Mouse (Mus musculus) retina, adult 2 months (tissue): ENCODE results near the gene Camk1d.

Experiments used
- DNase-seq: peaks from one replicate; pipeline ENCODE4 v3.0.0-alpha.2; 2012; ENCODE audit warnings: low read depth, low spot score

Gene Camk1d

DNA sequence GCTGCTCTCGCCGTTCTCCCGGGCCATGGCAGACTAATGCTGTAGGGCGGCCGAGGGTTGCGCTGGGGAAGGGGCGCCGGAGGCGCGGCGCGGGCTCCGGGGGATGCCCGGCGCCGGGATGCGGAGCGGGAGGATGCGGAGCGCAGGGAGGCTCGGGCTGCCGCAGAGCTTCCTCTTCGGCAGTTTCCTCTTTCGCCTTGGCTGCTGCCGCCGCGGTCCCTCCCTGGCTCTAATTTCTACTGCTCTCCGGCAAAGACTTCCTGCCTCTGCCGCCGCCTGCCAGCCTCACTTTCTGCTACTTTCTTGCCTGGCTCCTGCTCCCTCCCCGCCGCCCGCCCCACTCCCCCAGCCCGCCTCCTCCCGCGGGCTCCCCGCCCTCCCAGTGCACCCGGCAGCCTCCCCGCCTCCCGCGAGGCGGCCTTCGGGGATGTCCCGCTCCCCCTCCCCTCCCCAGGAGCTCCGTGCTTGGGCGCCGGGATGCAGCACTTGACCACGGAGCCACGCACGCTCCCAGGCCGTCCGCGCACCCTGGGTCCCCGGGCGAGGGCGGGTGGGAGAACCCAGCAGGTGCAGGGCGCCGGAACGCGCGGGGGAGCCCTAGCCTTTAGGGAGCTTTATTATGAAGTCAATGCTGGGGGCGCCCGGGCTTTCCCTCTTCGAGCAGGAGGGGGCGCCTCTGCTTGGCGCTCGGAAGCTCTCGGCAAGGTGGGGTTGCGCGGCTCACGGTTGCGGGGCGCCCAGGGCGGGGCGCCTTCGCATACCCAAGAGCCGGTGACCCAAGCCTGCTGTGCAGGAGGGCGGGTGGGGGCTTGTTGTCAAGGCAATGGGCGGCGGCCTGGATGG is at the start of gene Camk1d:
TSS of gene Camk1d (minus strand) at position 305 of the 843 bp plus-strand sequence.
- DNase-seq: peak; percentile 61

DNA sequence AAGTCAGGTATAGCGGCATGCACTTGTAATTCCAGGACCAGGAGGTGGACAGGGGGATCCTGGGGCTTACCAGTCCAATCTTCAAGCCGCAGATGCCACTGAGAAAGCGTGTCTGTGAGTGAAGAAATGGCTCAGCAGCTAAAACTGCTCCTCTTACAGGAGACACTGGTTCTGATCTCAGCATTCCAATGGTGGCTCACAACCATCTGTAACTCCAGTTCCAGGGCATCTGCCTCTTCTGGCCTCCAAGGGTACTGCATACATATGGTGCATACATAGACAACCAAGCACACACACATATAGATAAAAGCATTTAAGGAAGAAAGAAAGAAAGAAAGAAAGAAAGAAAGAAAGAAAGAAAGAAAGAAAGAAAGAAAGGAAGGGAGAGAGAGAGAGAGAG is 47.7 kb upstream of the Camk1d start:
- no peak for DNase-seq

DNA sequence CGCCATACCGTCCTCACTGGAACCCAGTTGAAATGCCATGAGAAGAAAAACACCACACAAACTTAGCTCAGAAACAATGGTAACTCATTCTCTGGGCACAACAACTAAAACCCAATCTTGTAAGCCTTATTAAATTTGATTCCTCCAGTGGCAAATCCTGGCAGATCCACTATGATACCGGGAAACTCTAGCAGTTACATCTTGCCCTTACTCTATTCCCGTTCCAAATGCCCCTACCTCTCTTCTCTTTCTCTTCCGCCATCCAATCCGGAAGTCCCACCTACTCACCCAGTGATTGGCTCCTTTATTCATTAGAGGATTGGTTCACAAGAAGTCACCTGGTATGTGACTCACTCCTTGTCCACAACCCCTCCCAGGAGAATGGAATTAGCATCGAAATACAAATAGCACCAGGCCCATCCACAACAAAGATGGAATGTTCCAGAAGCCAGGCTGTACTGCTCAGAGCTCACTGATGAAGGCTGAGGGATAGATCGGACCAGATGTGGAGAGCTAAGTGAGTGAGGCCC is 46.2 kb upstream of the Camk1d start:
- DNase-seq: no peak

DNA sequence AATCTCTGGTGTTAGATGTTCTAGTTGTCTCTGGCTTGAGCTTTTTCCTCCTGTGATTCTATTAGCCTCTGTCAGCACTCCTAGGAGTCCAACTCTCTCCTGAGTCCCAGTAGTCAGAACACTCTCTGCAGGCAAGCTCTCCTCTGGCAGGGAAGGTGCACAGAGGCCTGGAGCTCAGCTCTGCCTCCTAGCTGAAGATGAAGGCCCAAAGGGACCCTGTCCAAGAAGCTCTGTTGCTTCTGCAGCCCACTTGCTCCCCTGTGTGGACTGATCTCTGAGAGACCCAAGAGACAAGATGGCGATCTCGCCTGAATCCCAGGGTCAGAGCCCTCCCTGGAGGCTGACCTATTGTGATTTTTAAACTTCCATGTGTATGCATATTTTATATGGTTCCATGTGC is 44.3 kb upstream of the Camk1d start:
- no peak for DNase-seq

DNA sequence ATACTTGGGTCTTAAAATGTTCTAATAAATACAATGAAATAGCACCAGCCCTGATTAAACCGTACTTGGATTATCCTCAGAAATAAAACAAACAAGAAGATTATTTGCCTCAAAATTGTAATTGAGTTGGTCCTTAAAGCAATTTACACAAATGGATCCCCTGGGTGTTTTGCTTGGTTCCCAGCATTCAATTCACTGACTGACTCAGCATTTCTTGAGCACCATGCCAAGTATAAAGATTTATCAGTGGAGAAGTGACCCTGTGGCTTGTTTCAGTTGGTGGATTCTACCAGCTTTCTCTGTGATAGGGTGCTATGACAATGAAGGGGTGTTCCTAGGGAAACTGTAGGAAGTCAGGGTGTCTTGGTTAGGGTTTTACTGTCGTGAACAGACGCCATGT is 36.6 kb upstream of the Camk1d start:
- DNase-seq: no peak

DNA sequence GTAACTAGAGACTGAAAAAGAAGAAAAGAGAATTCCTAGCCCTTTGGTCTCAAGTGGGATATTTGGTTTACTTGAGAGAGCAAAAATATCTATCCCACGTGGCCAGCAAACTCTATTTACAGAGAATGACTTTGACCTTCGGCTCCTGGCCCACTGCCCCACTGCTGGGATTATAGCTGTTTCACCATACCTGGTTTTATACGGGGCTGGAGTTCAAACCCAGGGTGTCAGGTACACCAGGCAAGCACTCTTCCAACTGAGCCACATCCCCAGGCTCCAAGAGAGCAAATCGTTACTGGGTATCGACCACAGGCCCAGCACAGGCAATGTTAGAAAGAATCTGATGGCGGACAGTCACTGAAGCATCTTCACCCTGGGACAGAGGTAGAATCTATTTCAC is 34.9 kb upstream of the Camk1d start:
- no peak for DNase-seq

DNA sequence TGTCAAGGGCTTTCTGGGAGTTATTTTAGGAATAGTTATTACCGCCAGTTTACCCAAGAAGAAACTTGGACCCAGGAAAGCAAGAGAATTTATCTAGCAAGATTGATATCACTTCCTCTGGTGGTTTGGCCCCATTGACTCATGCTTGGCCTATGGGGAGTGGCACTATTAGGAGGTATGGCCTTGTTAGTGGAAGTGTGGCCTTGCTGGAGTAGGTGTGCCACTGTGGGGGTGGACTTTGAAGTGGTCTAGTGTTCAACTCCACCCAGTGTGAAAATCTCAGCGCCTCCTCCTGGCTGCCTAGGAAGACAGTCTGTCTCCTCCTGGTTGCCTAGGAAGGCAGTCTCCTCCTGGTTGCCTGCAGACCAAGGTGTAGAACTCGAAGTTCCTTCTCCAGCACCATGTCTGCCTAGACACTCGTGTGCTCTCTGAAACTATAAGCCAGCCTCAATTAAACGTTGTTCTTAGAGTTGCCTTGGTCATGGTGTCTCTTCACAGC is 33.3 kb upstream of the Camk1d start:
- no peak for DNase-seq

DNA sequence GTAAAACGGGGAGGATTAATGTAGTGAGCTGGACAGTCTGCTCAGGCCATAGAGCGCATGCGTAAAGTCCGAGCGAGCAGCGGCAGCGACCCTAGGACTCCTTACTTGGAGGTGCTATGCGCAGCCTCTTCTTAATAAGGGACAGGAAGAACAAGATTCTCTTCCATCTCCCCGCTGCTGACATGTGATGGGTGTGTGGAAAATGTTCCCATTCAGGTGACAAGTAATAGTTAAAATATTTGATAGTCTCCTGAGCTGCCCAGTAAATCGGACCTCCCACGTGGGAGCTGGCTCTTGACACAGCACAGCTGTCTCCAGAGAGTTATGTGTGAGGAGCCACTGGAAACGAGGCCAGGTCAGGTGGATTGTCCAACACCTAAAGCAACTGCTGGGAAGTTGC is 32.2 kb upstream of the Camk1d start:
- DNase-seq: no peak

DNA sequence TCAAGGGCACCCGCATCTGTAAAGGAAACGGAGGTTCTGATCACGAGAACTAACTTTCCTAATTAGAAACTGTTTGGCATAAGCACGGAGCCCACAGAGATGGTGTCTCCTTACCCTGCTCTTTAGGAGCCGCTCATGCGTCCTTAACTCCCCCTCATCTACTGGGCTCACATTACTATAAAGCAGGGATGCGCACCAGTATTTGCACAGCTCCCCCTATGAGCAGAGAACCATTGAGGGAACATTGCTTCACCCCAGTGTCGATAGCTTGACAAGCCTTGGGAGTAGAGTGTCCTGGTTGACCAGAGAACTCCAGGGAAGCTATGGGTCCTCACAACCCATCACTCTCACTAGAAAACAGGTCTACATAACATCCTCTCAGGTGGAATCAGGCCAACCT is 29.6 kb upstream of the Camk1d start:
- no peak for DNase-seq

DNA sequence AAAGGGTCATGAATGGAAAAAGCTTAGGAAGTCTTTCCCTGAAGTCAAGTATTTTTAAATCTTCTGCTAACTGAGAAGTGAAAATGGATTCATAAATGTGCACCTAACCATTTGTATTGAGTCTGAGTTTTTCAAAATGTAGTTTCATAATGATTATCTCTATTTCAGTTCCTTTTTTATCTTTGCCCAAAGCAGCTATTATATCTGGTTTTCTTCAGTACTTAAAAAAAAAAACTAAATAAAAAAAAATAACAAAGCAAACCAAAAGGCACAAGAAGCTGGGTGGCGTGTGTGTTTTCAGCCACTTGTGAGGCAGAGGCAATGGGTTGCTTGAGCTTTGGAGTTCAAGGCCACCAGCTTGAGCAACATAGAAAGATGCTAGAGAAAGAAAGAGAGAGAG is 26.6 kb upstream of the Camk1d start:
- no peak for DNase-seq

DNA sequence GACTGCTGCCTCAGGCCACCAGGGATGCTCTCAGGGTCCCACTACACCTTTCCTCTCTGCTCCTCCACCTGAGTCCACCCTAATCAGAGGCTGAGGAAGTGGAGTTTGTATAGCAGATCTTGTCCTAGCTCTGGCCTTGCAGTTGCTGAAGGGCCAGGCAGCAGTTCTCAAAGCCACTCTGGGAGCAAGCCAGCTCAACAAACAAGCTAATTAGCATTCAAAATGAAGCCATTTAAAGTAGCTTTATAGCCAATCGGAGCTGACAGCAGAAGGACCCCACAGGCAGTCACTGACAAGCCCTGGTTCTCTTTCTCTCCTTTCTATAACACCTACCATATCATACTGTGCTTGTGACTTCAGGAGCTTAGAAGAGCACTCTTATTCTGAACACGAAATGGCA is 21.6 kb upstream of the Camk1d start:
- no peak for DNase-seq

DNA sequence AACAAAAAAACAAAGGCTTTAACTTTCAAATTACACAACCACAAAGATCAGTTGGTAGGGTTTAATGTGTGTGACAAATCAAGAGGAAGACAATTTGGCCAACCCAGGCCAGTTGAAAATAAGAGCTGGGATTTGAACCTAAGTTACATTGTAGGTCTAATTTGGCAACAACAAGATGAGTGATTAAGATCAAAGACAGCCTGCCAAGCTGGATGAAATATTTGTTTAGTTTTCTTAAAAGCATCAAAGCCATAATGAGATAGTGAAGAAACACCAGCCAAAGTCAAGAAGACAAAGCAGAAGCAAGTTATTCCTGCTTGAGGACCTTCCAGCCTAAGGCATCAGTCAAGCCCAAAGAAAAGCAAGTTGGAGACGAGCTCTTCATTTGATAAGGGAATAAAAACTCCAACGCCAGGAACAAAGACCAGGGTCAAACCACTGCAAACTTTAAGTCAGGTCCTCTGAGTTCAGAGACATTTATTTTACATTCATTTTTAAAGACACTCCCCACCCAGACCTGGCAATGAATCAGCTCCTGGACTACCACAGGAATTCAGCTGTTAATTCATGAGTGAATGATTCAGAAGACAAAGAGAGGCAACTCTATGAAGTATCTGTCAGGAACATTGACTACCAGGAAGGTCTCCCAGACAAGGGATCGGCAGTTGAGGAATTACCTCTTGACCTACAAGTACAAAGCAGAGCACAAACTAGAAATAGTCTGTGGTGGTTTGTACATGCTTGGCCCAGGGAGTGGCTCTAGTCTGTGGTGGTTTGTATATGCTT is 19.2 kb upstream of the Camk1d start:
- no peak for DNase-seq

DNA sequence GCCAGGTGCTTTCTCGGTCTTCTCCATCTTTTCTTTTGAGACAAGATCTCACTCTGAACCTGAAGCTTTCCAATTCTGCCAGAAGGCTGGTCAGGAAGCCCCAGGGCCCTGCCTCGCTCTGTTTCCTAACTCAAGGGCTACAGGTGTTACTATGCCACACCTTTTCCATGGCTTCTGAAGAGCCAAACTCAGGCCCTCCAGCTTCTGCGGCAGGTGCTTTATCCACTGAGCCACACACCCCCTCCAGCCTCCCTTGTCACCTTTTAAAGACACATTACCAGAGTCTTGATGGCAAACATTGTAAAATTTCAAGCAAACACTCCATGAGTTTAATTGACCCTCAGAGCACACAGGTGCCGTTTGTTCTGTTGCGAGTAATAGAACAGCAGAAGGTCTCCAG is 17.7 kb upstream of the Camk1d start:
- DNase-seq: no peak

DNA sequence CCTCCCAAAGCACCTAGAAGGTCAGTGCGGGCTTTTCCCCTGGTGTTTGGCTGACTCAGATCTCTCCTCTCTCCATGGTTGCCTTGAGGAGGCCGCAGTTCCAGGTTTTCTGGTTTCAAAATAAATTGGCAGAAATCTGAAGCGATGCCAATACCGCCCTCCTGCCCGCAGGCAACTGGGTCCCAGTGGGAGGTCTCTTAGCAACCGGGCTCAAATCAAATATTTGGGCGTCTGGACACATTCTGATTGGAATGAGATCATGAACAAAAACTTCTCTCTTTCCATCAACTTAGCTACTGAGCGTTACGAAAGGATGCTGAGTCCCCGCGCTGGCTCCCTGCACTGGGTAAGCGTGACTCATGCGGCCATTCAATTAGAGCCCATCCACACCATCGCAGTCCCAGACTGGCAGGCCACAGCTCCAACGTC is 16.1 kb upstream of the Camk1d start:
- DNase-seq: no peak

DNA sequence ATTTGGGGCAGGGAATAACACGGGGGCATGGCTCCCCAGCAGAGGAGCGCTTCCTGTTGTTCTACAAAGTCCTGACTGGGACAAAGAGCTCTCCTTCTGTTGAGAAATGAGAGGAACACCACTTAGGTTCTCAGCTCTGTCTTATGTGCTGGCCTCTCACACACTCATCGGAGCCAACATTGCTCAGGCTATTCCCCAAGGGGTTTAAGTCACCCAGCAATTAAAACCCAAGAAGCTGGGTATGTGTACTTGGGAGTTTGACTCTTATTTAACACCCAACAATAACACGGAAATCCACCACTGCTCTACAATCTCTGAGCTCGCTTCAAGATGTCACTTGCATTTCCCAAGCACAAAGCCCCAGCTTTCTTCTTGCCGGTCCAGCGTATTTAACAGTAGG is 15.6 kb upstream of the Camk1d start:
- no peak for DNase-seq

DNA sequence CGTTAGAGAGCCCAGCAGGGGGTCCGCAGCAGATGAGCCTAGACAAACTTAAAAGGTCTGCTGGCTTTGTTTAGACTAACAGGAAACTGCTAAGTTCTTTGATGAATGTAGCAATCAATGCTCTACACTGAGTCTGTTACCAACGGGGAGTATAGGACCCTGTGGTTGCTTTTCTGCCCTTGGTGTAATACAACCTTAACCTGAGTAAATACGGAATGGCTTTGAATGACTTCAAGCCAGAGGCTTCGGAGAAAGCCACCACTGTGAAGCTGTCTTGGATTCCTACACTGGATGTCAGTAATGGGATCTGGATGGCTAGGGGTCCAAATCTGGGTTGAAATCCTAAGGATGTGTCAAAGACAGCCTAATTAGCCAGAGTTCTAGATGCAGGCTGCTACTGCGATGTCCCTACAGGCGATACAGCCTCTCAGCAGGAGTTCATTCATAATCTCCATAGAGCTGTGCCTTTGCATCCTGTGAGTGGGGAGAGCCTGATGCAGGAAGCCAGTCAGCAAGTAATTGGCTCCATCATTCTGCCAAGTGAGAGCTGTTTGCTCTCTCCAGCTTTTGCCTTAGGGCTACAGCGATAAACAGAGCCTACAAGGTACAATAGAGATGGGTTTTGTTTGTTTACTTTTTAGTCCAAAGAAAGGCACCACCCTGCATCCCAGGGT is 10.8 kb upstream of the Camk1d start:
- no peak for DNase-seq

DNA sequence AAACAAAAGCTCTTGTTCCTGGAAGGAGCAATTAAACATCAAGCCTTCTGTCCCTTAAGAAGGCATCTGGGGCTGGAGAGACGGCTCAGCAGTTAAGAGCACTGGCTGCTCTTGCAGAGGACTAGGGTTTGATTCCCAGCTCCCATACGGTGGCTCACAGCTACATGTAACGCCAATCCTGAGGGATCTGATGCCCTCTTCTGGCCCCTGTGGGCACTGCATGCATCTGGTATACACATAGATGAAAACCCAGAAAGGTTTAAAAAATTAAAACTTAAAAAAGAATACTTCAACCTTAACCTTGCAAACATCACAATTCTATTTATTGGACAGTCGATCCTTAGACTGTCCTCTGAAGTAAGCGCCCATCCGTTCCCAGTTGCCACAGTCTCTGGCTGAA is 3.4 kb upstream of the Camk1d start:
- DNase-seq: no peak

DNA sequence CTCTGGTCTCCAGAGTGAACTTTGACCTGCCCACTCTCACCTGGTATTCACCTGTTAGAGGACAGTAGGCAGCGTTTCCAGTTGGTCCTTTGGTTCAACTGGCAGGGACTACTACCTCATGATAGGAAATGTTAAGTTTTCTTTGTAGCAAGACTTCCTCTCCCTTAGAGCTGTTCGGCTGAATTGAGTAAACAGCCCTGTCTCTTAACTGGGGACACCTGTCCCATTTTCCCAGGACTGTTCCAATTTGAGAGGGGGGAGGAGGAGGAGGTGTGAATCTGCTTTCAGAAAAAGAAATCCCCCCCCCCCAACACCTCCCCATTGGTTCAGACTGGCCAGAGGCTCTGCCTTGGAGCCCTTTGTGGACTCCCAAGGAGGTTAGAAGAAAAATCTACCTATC is 1.2 kb upstream of the Camk1d start:
- DNase-seq: no peak

DNA sequence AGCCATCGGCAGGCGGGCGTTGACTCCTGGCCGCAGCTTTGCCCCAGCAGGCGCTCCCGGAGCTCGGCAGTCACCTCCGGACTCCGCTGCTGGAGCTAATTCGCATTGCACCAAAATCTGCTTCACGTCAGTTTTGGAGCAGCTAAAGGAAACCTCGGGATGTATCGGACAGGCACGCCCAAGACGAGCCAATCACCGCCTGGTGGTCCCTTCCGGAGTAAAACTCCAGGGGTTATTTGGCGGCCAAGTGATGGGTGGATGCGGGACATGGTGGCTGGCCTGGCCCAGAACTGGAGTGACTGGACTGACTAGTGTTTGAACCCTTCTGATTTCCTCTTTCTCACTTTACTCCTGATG is 717 bp upstream of the Camk1d start:
- no peak for DNase-seq

DNA sequence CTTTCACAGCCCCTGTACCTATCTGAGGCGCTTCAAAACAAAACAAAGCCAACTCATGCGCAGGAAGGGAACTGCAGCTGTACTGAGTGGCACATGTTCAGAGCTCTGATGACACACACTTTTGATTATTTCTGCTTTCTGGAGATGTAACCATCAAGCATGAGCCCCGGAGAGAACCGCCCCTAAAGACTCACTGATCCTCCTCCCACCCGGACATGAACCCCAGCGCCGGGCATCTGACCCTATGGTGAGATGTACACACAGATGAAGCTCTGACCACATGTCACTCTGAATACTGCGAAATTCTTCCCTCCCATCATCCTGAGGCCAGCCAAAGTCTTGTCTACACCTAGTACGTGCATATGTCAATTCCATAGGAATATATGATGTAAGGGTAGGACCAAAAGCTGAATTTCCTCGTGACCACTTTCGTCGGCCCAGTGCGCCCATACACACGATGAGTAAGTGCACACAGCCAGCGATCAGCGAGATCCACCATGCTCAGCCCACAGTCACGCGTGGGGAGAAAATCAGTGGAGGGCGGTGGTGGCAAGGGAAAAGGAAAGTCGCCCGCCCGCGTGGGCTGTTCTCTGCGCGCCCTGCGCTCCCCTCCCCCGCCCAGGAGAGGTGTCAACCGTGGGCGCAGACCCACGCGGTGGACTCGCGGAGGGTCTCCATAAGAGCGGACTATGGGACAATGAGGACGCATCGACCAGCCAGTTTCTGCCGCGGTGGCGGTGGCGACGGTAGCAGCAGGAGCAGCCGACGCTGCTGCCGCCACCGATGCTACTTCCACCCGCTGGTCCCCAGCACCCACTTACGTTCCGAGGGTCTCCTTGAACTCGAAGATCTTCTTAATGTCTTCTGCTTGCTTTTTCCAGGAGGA is 747 bp downstream of the Camk1d start:
- DNase-seq: no peak

DNA sequence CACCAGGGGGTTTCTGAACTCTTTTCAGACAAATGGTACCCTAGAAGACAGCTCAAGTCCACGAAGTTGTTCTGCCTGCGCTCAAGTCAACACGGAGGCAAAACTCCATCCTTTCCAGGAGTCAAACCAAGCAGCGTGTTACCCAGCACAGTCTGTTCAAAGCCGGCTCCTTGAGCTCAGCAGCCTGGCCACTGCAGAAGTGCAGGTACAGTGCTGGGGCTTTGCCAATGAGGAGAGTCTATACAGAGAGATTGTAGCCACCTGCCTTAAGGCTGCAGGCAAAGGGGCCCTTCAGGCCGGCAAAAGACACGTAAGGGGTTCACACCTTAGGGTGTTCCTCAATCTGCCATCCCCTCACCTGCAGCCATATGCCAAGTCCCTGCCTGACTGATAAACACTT is 2.1 kb downstream of the Camk1d start:
- no peak for DNase-seq
